Mouse (Mus musculus) embryonic facial prominence, embryonic 12.5 days (tissue): ENCODE data around the gene Nxn. TPM values are rescaled to one million over a fixed set of nuclear protein-coding genes. Genes with fewer than 3 reads are reported as not detected.

ENCODE experiments used
- ATAC-seq: fragments of 200-750 bp; cut with Nextera tagmentation; 2 replicates; pipeline ENCODE4 v1.8.0; 2017; ENCODE audit not compliant: insufficient number of reproducible peaks, insufficient read depth, low FRiP score, low TSS enrichment
- H3K27ac ChIP-seq: fragments of 300-500 bp; sonication (generic); 2 replicates; pipeline ENCODE4 v1.5.1; 2016; ENCODE audit warnings: mild to moderate bottlenecking
- H3K27me3 ChIP-seq: fragments of 300-500 bp; sonication (generic); 2 replicates; pipeline ENCODE4 v1.6.1; 2016; ENCODE audit warnings: mild to moderate bottlenecking, moderate library complexity
- H3K36me3 ChIP-seq: fragments of 300-500 bp; sonication (generic); 2 replicates; pipeline ENCODE4 v1.6.1; 2016; ENCODE audit warnings: mild to moderate bottlenecking
- H3K4me1 ChIP-seq: fragments of 300-500 bp; sonication (generic); 2 replicates; pipeline ENCODE4 v1.6.1; 2016
- H3K4me2 ChIP-seq: fragments of 300-500 bp; sonication (generic); replicated peaks from 2 replicates; pipeline ENCODE4 v1.6.1; 2016; ENCODE audit warnings: mild to moderate bottlenecking, moderate library complexity
- H3K4me3 ChIP-seq: fragments of 300-500 bp; sonication (generic); 2 replicates; pipeline ENCODE4 v1.5.1; 2016; ENCODE audit warnings: mild to moderate bottlenecking
- H3K9ac ChIP-seq: fragments of 300-500 bp; sonication (generic); 2 replicates; pipeline ENCODE4 v1.6.1; 2016; ENCODE audit warnings: mild to moderate bottlenecking, moderate library complexity
- H3K9me3 ChIP-seq: fragments of 300-500 bp; sonication (generic); 2 replicates; pipeline ENCODE4 v1.6.1; 2016; ENCODE audit warnings: mild to moderate bottlenecking, moderate library complexity
- WGBS: fragments of 180-500 bp; shearing (Covaris S2); methylation state at CpG from one replicate; pipeline ENCODE4 v1.1.7; 2016; 5-methylcytosine and 5-hydroxymethylcytosine counted together
- polyA plus RNA-seq: library from polyadenylated mRNA; unstranded; fragments of >200 nt; fragmentation: Nextera tagmentation; extraction: Ambion mirVana; gene quantifications from 2 replicates; pipeline ENCODE4 v1.2.1, GENCODE M21; 2016

Gene Nxn
- polyA plus RNA-seq, 1 experiment from 2014 or later = 77.9 TPM

- no peak overlapping the region; the same call in 1 of the 2 replicates for H3K27ac ChIP-seq
- peaks cover 43% of the 10 kb centered on the region for H3K36me3 ChIP-seq
- no peak overlapping the region for H3K4me3 ChIP-seq
- WGBS = 85% methylated on average over 4 of the region's 4 CpGs
- no peak overlapping the region for H3K9ac ChIP-seq
- 0 out of 2 replicates have a peak, but pooled peaks cover 4% of the 10 kb centered on the region for H3K4me1 ChIP-seq
- no peak overlapping the region for H3K4me2 ChIP-seq
- H3K27me3 ChIP-seq = no peaks in the 10 kb centered on the region
- ATAC-seq = no peak; the same call in 1 of the 2 replicates
- H3K9me3 ChIP-seq = no peaks in the 10 kb centered on the region
Observed at GRCm38 (mm10) chr11:76272440-76272839, 126.5 kb downstream of the Nxn start.

DNA sequence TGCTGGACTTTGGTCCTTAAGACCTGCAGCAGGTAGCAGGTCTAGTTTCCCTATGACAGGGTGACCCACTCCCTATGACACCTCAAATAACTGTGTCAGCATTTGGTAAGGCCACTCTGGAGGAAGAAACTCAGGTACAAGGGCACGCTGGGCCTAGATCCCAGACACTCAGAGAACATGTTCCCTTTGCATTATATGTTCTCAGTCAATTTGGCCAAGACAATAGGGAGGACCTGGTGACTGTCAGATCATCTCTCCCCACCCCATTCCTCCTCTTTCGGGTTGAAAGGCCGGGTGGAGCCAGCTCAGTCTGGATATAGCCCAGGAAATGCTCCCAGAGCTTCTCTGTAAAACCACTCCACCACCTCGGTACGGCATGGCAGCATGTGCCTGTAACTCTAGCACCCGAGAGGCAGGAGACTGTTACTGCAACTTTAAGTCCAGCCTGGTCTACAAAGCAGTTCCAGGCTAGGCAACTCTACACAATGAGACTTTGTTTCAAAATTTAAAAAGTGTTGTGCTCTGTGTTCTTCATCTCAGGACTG, 130.3 kb downstream of the Nxn start:
- no peak for ATAC-seq
- Histone ChIP-seq H3K27ac (peak overlapping the region; percentile 14; the same call in 1 of the 2 replicates), H3K4me3 (no peak overlapping the region), H3K4me2 (no peak overlapping the region), H3K9ac (no peak overlapping the region), H3K9me3 (no peaks in the 10 kb centered on the region), H3K27me3 (no peaks in the 10 kb centered on the region), H3K36me3 (peaks cover 32% of the 10 kb centered on the region), H3K4me1 (peaks cover 10% of the 10 kb centered on the region)
- 71% methylated on average over 6 of the region's 6 CpGs for WGBS

- Histone ChIP-seq H3K4me2 (no peak overlapping the region), H3K36me3 (peaks cover 31% of the 10 kb centered on the region), H3K4me3 (no peak overlapping the region), H3K9ac (no peak overlapping the region), H3K27me3 (no peaks in the 10 kb centered on the region), H3K9me3 (no peaks in the 10 kb centered on the region), H3K4me1 (peaks cover 16% of the 10 kb centered on the region), H3K27ac (peak overlapping the region; percentile 14; the same call in 1 of the 2 replicates)
- ATAC-seq = no peak
- WGBS = 39% methylated on average over 5 of the region's 5 CpGs
Observed at GRCm38 (mm10) chr11:76268001-76268459, 130.9 kb downstream of the Nxn start.

GRCm38 (mm10) chr11:76267550-76267949, 131.4 kb downstream of the Nxn start:
- Histone ChIP-seq H3K27ac (peak overlapping the region; percentile 14; the same call in 1 of the 2 replicates), H3K36me3 (peaks cover 28% of the 10 kb centered on the region), H3K4me3 (no peak overlapping the region), H3K9me3 (no peaks in the 10 kb centered on the region), H3K4me1 (peaks cover 21% of the 10 kb centered on the region), H3K27me3 (no peaks in the 10 kb centered on the region), H3K9ac (no peak overlapping the region), H3K4me2 (no peak overlapping the region)
- ATAC-seq = no peak
- 50% methylated on average over 7 of the region's 7 CpGs for WGBS

GRCm38 (mm10) chr11:76262611-76263351, 136.2 kb downstream of the Nxn start:
- H3K27me3 ChIP-seq = no peaks in the 10 kb centered on the region
- whole genome bisulfite sequencing = 9% methylated on average over 19 of the region's 19 CpGs
- no peaks in the 10 kb centered on the region for H3K9me3 ChIP-seq
- peaks cover 33% of the 10 kb centered on the region for H3K36me3 ChIP-seq
- H3K27ac ChIP-seq = no peak overlapping the region
- H3K4me1 ChIP-seq = peaks cover 28% of the 10 kb centered on the region
- H3K9ac ChIP-seq = no peak overlapping the region
- no peak overlapping the region for H3K4me3 ChIP-seq
- H3K4me2 ChIP-seq = peak overlapping the region; percentile 1
- ATAC-seq = no peak

DNA sequence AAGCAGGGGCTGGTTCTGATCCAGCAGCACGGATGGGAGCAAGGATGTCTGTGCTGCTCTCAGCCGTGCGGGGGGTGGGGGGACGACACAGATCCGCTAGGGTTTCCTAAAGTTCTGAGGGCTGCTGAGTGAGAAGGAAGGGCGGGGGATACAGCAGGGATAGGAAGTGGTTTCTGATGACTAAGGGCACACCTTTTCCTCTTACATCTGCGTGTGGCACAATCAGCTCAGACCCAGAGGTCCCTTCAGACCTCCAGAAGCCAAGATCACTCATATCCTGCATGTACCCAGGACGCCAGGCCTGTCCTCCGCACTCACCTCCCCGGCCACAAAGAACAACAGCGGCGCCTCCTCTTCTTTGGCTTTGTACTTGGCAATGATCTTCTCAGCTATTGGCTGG, 137.7 kb downstream of the Nxn start:
- 77% methylated on average over 12 of the region's 12 CpGs for WGBS
- Histone ChIP-seq H3K4me1 (peaks cover 31% of the 10 kb centered on the region), H3K9me3 (no peaks in the 10 kb centered on the region), H3K4me3 (no peak overlapping the region), H3K27ac (no peak overlapping the region), H3K36me3 (peaks cover 36% of the 10 kb centered on the region), H3K27me3 (no peaks in the 10 kb centered on the region), H3K9ac (no peak overlapping the region), H3K4me2 (no peak overlapping the region)
- ATAC-seq = no peak

DNA sequence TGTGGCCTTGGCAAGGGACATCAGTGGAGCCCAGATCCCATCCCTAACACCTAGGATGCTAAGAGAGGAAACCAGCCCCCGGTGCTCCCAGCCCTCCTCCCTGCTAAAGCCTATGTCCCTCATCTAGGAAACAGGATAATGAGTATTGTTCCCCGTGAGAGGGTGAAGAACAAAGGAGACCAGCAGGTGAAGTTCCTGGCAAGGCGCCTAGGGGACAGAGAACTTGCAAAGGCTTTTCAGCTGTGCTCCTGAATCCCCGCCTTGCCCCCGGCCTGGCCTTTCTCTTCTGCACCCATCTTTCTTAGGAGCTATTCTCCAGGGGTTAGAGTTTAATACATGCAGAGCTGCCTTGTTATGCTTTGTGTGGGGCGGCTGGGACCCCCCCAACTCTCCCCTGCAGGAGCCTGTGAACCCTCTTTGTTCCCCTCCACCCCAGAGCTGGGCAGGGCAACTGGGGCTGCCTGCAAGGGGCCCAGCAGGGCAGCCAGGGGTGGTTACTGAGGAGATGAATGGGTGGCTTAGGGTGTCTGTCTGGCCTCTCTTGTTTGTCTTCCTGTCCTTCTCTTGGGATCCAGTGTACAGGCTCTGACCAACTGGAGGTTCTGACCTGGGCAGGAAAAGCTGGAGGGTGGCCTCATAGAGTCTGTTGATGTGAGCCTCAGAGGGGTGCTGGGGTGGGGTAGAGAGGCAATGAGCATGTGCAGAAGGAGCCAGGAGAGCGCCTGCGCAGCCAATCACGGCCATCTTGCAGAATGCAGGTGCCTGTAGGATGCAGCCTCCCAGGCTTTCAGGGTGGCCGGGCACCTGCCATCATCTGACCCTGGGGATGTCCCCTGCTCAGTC, 138.5 kb downstream of the Nxn start:
- Histone ChIP-seq H3K36me3 (peaks cover 36% of the 10 kb centered on the region), H3K9ac (0 out of 2 replicates have a peak overlapping the region, but pooled peaks have one; percentile 24), H3K4me3 (no peak overlapping the region), H3K27me3 (no peaks in the 10 kb centered on the region), H3K9me3 (no peaks in the 10 kb centered on the region), H3K4me1 (peaks cover 39% of the 10 kb centered on the region), H3K27ac (no peak overlapping the region), H3K4me2 (no peak overlapping the region)
- 58% methylated on average over 10 of the region's 10 CpGs for WGBS
- ATAC-seq = no peak

- no peak overlapping the region for H3K27ac ChIP-seq
- no peak overlapping the region for H3K4me3 ChIP-seq
- no peaks in the 10 kb centered on the region for H3K27me3 ChIP-seq
- H3K9me3 ChIP-seq = no peaks in the 10 kb centered on the region
- WGBS = 81% methylated on average over 6 of the region's 6 CpGs
- peaks cover 33% of the 10 kb centered on the region for H3K36me3 ChIP-seq
- no peak for ATAC-seq
- no peak overlapping the region for H3K4me2 ChIP-seq
- no peak overlapping the region for H3K9ac ChIP-seq
- H3K4me1 ChIP-seq = peaks cover 43% of the 10 kb centered on the region
Observed at GRCm38 (mm10) chr11:76258511-76258910, 140.4 kb downstream of the Nxn start.

GRCm38 (mm10) chr11:76257386-76257785, 141.6 kb downstream of the Nxn start:
- no peak overlapping the region for H3K27ac ChIP-seq
- 79% methylated on average over 4 of the region's 4 CpGs for WGBS

GRCm38 (mm10) chr11:76256129-76256528, 142.8 kb downstream of the Nxn start:
- 0 out of 2 replicates have a peak, but pooled peaks have one; percentile 13 for ATAC-seq
- H3K4me1 ChIP-seq = peaks cover 35% of the 10 kb centered on the region
- peaks cover 30% of the 10 kb centered on the region for H3K36me3 ChIP-seq
- WGBS = 13% methylated on average over 5 of the region's 5 CpGs
- no peaks in the 10 kb centered on the region for H3K27me3 ChIP-seq
- H3K9me3 ChIP-seq = no peaks in the 10 kb centered on the region
- no peak overlapping the region for H3K4me3 ChIP-seq
- peak overlapping the region; percentile 24 for H3K27ac ChIP-seq
- H3K9ac ChIP-seq = no peak overlapping the region
- no peak overlapping the region for H3K4me2 ChIP-seq

More at GRCm38 (mm10) chr11:76257386-76257785, 141.6 kb downstream of the Nxn start:
- Histone ChIP-seq H3K4me2 (no peak overlapping the region), H3K4me1 (peaks cover 35% of the 10 kb centered on the region), H3K9me3 (no peaks in the 10 kb centered on the region), H3K27me3 (no peaks in the 10 kb centered on the region), H3K36me3 (peaks cover 30% of the 10 kb centered on the region), H3K4me3 (no peak overlapping the region), H3K9ac (no peak overlapping the region)
- ATAC-seq = no peak

DNA sequence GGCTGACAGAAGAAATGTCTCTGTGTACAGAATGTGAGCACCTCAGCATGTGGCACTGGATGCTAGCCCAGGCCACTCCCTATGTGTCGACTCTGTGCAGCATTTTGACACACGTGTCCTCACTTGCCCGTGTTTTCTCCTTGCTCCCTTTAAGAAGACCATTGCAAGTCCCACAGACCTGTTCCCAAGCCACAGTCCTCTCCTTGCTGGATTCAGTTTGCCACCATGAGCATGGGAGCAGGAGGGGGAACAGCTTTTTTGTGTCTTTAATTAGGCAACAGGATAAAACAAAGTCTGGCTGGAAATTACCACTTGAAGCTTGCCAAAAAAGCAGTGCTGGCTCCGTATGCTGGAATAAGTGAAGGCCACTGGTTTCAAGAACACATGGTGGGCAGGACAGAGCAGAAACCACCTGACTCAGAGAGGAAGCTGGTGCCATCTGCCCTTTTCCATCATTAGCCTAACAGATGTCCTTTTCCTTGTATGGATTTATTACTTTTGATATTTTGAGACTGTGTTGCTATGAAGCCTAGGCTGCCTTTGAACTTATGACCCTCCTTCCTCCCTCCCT, 143.4 kb downstream of the Nxn start:
- WGBS = 57% methylated on average over 4 of the region's 4 CpGs
- Histone ChIP-seq H3K4me2 (no peak overlapping the region), H3K27ac (peak overlapping the region; percentile 31; the same call in 1 of the 2 replicates), H3K4me3 (no peak overlapping the region), H3K4me1 (peaks cover 31% of the 10 kb centered on the region), H3K9me3 (no peaks in the 10 kb centered on the region), H3K36me3 (peaks cover 30% of the 10 kb centered on the region), H3K9ac (no peak overlapping the region), H3K27me3 (no peaks in the 10 kb centered on the region)
- 0 out of 2 replicates have a peak, but pooled peaks have one; percentile 2 for ATAC-seq
